Comparison of ENCODE assay signal across 9 mouse cellular contexts in the genomic region with DNA sequence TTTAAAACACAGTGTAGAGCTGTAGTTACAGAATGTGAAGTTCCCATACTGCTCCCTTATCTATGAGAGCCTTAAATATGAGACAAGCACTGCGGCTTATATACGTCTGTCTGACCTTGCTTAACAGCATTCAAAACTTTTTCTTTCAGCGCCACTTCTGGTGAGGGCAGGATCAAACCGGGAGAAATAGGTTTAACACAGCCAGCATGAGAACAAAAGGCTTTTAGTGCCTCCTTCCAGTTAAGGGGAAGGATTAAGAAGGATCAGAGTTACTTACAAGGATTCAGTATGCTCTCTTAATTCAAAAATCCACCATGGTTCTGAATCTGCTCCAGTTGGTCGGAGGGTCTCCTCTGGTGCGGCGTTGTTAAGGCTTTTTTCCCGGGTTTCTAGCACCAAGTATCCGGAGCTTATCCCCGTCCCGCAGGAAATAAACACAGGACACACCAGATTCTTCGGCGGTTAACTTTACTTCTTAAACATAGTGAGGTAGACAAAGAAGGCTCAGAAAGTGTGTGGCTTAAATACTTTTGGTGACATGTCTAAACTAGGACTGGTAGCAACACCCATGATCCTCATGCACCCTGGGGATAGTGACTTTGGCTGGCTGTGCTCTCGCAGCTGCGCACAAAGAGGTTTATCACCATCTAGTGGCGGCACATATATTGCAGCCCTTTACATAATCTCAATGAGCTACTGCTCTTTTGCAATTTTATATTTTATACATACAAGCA. TPM values are rescaled to one million over a fixed set of nuclear protein-coding genes. Genes with fewer than 3 reads are reported as not detected.
DNase-seq lines count a peak whose midpoint lies in the region; ATAC-seq and TF ChIP-seq lines count a peak whose summit lies in the region.
"Had no signal": no experiment of that assay in that cellular context is flagged by ENCODE, and none has a peak within 500 bp of the region (broad histone marks: within the 10 kb centered on the region; RNA-seq: fewer than 3 reads in every experiment).

No protein-coding gene starts in this region.

- no peak for TF ChIP-seq EP300 in stomach, postnatal 0 days (optimal IDR thresholded peaks at IDR 0.05)

- ATAC-seq in forebrain, postnatal 0 days: peak; percentile 89
- ATAC-seq in kidney, embryonic 15.5 days (replicated peaks; ENCODE audit: low FRiP score): peak; percentile 80
- ATAC-seq in midbrain, embryonic 12.5 days (ENCODE audit: low FRiP score, low read depth): peak; percentile 80
- no peak for ATAC-seq in stomach, postnatal 0 days (ENCODE audit: low FRiP score, low TSS enrichment)

- DNase-seq in thymus, postnatal 0 days (ENCODE audit: low spot score): peak; percentile 48
- DNase-seq in thymus, postnatal 14 days: no peak
- peak; percentile 18 to 56 for DNase-seq in adrenal gland, postnatal 36 days
- peak; percentile 63 for DNase-seq in forebrain, postnatal 0 days
- peak; percentile 59 for DNase-seq in stomach, postnatal 0 days (ENCODE audit: low spot score)
- DNase-seq in ovary, postnatal 10 days (ENCODE audit: low spot score): no peak

- H3K9ac ChIP-seq in forebrain, postnatal 0 days: no peak overlapping the region
- no peak overlapping the region for H3K9ac ChIP-seq in kidney, embryonic 15.5 days
- H3K9ac ChIP-seq in midbrain, embryonic 12.5 days (replicated peaks): no peak overlapping the region
- H3K9ac ChIP-seq in stomach, postnatal 0 days (ENCODE audit: low read length): no peak overlapping the region

- H3K4me3 ChIP-seq in forebrain, postnatal 0 days (ENCODE audit: low read depth, low read length): no peak overlapping the region; the same call in 1 of the 2 replicates
- H3K4me3 ChIP-seq in kidney, embryonic 15.5 days (replicated peaks): peak overlapping the region; percentile 19
- H3K4me3 ChIP-seq in midbrain, embryonic 12.5 days: peak overlapping the region; percentile 4; the same call in 1 of the 2 replicates
- no peak overlapping the region for H3K4me3 ChIP-seq in stomach, postnatal 0 days (ENCODE audit: low read depth, low read length)

- peak overlapping the region; percentile 13; the same call in 1 of the 2 replicates for H3K4me2 ChIP-seq in forebrain, postnatal 0 days (ENCODE audit: low read depth)
- H3K4me2 ChIP-seq in kidney, embryonic 15.5 days: peak overlapping the region; percentile 40
- peak overlapping the region; percentile 18 for H3K4me2 ChIP-seq in midbrain, embryonic 12.5 days (replicated peaks)
- peak overlapping the region; percentile 21 for H3K4me2 ChIP-seq in stomach, postnatal 0 days (replicated peaks; ENCODE audit: low read depth)

- no peaks in the 10 kb centered on the region for H3K4me1 ChIP-seq in forebrain, postnatal 0 days (ENCODE audit: insufficient read depth)
- no peaks in the 10 kb centered on the region for H3K4me1 ChIP-seq in kidney, embryonic 15.5 days
- H3K4me1 ChIP-seq in midbrain, embryonic 12.5 days: no peaks in the 10 kb centered on the region
- no peaks in the 10 kb centered on the region for H3K4me1 ChIP-seq in stomach, postnatal 0 days (replicated peaks; ENCODE audit: control insufficient read depth, insufficient read depth)

- H3K9me3 ChIP-seq in forebrain, postnatal 0 days (ENCODE audit: low read length): peaks cover 16% of the 10 kb centered on the region; the same call in 1 of the 2 replicates
- peaks cover 19% of the 10 kb centered on the region for H3K9me3 ChIP-seq in kidney, embryonic 15.5 days (replicated peaks)
- H3K9me3 ChIP-seq in midbrain, embryonic 12.5 days: peaks cover 29% of the 10 kb centered on the region
- H3K9me3 ChIP-seq in stomach, postnatal 0 days (ENCODE audit: control insufficient read depth, low read length): no peaks in the 10 kb centered on the region

- H3K36me3 ChIP-seq in forebrain, postnatal 0 days (ENCODE audit: insufficient read depth): no peaks in the 10 kb centered on the region
- H3K36me3 ChIP-seq in kidney, embryonic 15.5 days: no peaks in the 10 kb centered on the region
- H3K36me3 ChIP-seq in midbrain, embryonic 12.5 days: no peaks in the 10 kb centered on the region
- H3K36me3 ChIP-seq in stomach, postnatal 0 days (ENCODE audit: control insufficient read depth, insufficient read depth, low read length): no peaks in the 10 kb centered on the region

- peak; percentile 76 for TF ChIP-seq CTCF in forebrain, postnatal 0 days (IDR thresholded peaks at IDR 0.05; ENCODE audit: low read depth)
- TF ChIP-seq CTCF in stomach, postnatal 0 days (IDR thresholded peaks at IDR 0.05; ENCODE audit: low read depth): peak; percentile 83

- H3K27me3 ChIP-seq in forebrain, postnatal 0 days (ENCODE audit: insufficient read depth, low read length): no peaks in the 10 kb centered on the region
- H3K27me3 ChIP-seq in kidney, embryonic 15.5 days: no peaks in the 10 kb centered on the region
- H3K27me3 ChIP-seq in midbrain, embryonic 12.5 days: no peaks in the 10 kb centered on the region
- H3K27me3 ChIP-seq in stomach, postnatal 0 days (ENCODE audit: control insufficient read depth, insufficient read depth, low read length): no peaks in the 10 kb centered on the region

- 42% methylated on average over 16 of the region's 16 CpGs for WGBS in forebrain, postnatal 0 days
- WGBS in kidney, embryonic 15.5 days: 50% methylated on average over 16 of the region's 16 CpGs
- WGBS in midbrain, embryonic 12.5 days: 42% methylated on average over 16 of the region's 16 CpGs
- WGBS in stomach, postnatal 0 days: 47% methylated on average over 16 of the region's 16 CpGs

- no peak overlapping the region for H3K27ac ChIP-seq in forebrain, postnatal 0 days (ENCODE audit: low read depth, low read length)
- no peak overlapping the region for H3K27ac ChIP-seq in kidney, embryonic 15.5 days
- H3K27ac ChIP-seq in midbrain, embryonic 12.5 days (replicated peaks): no peak overlapping the region
- H3K27ac ChIP-seq in stomach, postnatal 0 days (replicated peaks): no peak overlapping the region

RNA-seq across cellular contexts. Expression of gene Gm21190, which starts 22.3 kb away (rescaled TPM):
- polyA plus RNA-seq in thymus, postnatal 0 days (2015; fragmentation: Nextera tagmentation; extraction: Ambion mirVana): 0.17 and 0.27 TPM in 2 replicates
- total RNA-seq in adrenal gland, postnatal 36 days (2021): not detected
- not detected in 2 replicates for total RNA-seq in forebrain, postnatal 0 days (2014; rRNA removed)
- polyA plus RNA-seq in forebrain, postnatal 0 days (2015; fragmentation: Nextera tagmentation; extraction: Ambion mirVana): not detected in 2 replicates
- not detected in 2 replicates for polyA plus RNA-seq in kidney, embryonic 15.5 days (2015; fragmentation: Nextera tagmentation; extraction: Ambion mirVana)
- not detected in 2 replicates for polyA plus RNA-seq in midbrain, embryonic 12.5 days (2016; fragmentation: Nextera tagmentation; extraction: Ambion mirVana)
- not detected in 2 replicates for polyA plus RNA-seq in stomach, postnatal 0 days (2015; fragmentation: Nextera tagmentation; extraction: Ambion mirVana)
- total RNA-seq: layer of hippocampus, adult 18-20 months had no signal

RNA-seq across cellular contexts. Expression of gene Gm21149, which starts 30.4 kb away (rescaled TPM):
- 0.17 and 0.50 TPM in 2 replicates for polyA plus RNA-seq in thymus, postnatal 0 days (2015; fragmentation: Nextera tagmentation; extraction: Ambion mirVana)
- not detected for total RNA-seq in adrenal gland, postnatal 36 days (2021)
- not detected in 2 replicates for total RNA-seq in forebrain, postnatal 0 days (2014; rRNA removed)
- 0.15 TPM in 1 of 2 replicates, not detected in the other for polyA plus RNA-seq in forebrain, postnatal 0 days (2015; fragmentation: Nextera tagmentation; extraction: Ambion mirVana)
- polyA plus RNA-seq in kidney, embryonic 15.5 days (2015; fragmentation: Nextera tagmentation; extraction: Ambion mirVana): not detected in 2 replicates
- not detected in 2 replicates for polyA plus RNA-seq in midbrain, embryonic 12.5 days (2016; fragmentation: Nextera tagmentation; extraction: Ambion mirVana)
- polyA plus RNA-seq in stomach, postnatal 0 days (2015; fragmentation: Nextera tagmentation; extraction: Ambion mirVana): 0.29 TPM in 1 of 2 replicates, not detected in the other
- total RNA-seq: layer of hippocampus, adult 18-20 months had no signal

Comparison
In these comparisons a context has a peak if more than half of its experiments do, and no peak if none do; other contexts are left out.
1. DNase-seq: peak in thymus, postnatal 0 days (single experiment), adrenal gland, postnatal 36 days (2 of 2), forebrain, postnatal 0 days (single experiment) and stomach, postnatal 0 days (single experiment); none in thymus, postnatal 14 days (single experiment) and ovary, postnatal 10 days (single experiment).
2. H3K4me3 ChIP-seq: peak in kidney, embryonic 15.5 days (single experiment) and midbrain, embryonic 12.5 days (single experiment); none in forebrain, postnatal 0 days (single experiment) and stomach, postnatal 0 days (single experiment).
3. Peak in every context shown above with its lines, with median percentiles within 50 percentile points of each other: H3K4me2 ChIP-seq.